Mouse (Mus musculus) stomach, embryonic 16.5 days (tissue): Measurements from ENCODE around the gene Carmil1. TPM values are rescaled to one million over a fixed set of nuclear protein-coding genes. Genes with fewer than 3 reads are reported as not detected.
A peak's percentile ranks its signal among the peaks of the same experiment; 100 is the strongest.

Source experiments
- ATAC-seq: fragments of 200-750 bp; cut with Nextera tagmentation; 2 replicates; pipeline ENCODE4 v1.8.0; 2017; ENCODE audit warnings: moderate number of reproducible peaks, moderate TSS enrichment; ENCODE audit not compliant: insufficient read depth, low FRiP score
- H3K27ac ChIP-seq: fragments of 300-500 bp; sonication (generic); 2 replicates; pipeline ENCODE4 v1.5.1; 2014; ENCODE audit warnings: low read length
- H3K27me3 ChIP-seq: fragments of 300-500 bp; sonication (generic); 2 replicates; pipeline ENCODE4 v1.6.1; 2014; ENCODE audit warnings: low read length, control low read depth, mixed read lengths; ENCODE audit not compliant: control insufficient read depth, insufficient read depth
- H3K36me3 ChIP-seq: fragments of 300-500 bp; sonication (generic); 2 replicates; pipeline ENCODE4 v1.6.1; 2014; ENCODE audit warnings: low read length; ENCODE audit not compliant: control insufficient read depth, insufficient read depth
- H3K4me1 ChIP-seq: fragments of 300-500 bp; sonication (generic); 2 replicates; pipeline ENCODE4 v1.6.1; 2014; ENCODE audit warnings: low read length, control low read depth, mixed read lengths; ENCODE audit not compliant: control insufficient read depth, insufficient read depth
- H3K4me2 ChIP-seq: fragments of 300-500 bp; sonication (generic); 2 replicates; pipeline ENCODE4 v1.6.1; 2014; ENCODE audit warnings: low read depth, low read length, mixed read lengths
- H3K4me3 ChIP-seq: fragments of 300-500 bp; sonication (generic); replicated peaks from 2 replicates; pipeline ENCODE4 v1.5.1; 2014; ENCODE audit warnings: mild to moderate bottlenecking, low read length
- H3K9ac ChIP-seq: fragments of 300-500 bp; sonication (generic); 2 replicates; pipeline ENCODE4 v1.6.1; 2014; ENCODE audit warnings: low read length
- H3K9me3 ChIP-seq: fragments of 300-500 bp; sonication (generic); replicated peaks from 2 replicates; pipeline ENCODE4 v1.6.1; 2016; ENCODE audit warnings: low read length, control low read depth; ENCODE audit not compliant: control insufficient read depth
- WGBS: fragments of 180-500 bp; shearing (Covaris S2); extraction: QIAGEN DNeasy Blood & Tissue Kit; methylation state at CpG from one replicate; pipeline ENCODE4 v1.1.7; 2014; 5-methylcytosine and 5-hydroxymethylcytosine counted together
- polyA plus RNA-seq: library from polyadenylated mRNA; unstranded; fragments of >200 nt; fragmentation: Nextera tagmentation; extraction: Ambion mirVana; gene quantifications from 2 replicates; pipeline ENCODE4 v1.2.1, GENCODE M21; 2015

Gene Carmil1
- polyA plus RNA-seq, 1 experiment from 2014 or later: 41.6 TPM

DNA sequence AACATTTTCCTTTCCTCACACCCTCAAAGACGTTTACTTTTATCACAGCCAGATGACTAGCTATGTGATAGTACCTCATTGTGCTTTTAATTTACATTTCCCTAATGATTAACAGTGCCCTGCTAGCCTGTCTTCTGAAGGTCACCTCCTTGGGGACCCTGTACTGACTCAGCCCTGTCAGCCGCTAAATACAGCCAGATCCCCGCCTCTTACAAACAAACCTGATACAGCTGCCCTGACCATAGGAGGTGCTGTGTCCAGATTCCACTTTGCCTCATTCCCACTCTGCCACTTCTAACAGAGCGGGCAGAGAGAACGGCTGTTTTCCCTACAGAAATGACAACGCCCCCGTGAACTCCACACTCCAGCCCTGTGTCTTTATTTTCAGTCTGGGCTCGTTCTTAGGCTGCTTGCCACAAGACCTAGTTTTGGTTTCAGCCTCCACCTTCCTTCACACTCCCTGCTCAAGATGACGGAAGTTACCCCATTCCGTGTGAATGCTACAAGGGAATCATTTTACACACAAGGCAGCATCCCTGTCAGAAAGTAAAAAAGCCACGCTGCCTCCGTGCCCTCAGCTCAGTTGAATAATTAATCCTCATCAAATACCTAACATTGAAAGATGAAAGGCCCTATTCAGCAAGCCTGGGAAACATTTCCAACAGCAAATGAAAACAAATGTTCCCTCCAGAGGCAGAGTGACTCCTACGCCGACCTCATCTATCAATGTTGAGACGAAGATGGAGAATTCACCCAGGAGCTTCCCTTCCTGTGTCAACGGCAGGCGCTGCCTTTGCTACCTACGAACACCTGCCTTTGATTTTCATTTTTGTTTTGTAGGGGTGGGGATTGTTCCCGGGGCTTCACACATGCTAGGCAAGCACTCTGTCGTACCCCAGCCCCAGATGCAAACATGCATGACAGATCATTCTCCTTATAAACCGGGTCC lies 145.0 kb downstream of the Carmil1 start:
- WGBS: 24% methylated on average over 21 of the region's 21 CpGs
- ATAC-seq: peak; percentile 90
- H3K27ac ChIP-seq: no peak overlapping the region; the same call in 1 of the 2 replicates
- H3K4me3 ChIP-seq: no peak overlapping the region
- peaks cover 16% of the 10 kb centered on the region; the same call in 1 of the 2 replicates for H3K4me1 ChIP-seq
- no peak overlapping the region for H3K9ac ChIP-seq
- H3K27me3 ChIP-seq: no peaks in the 10 kb centered on the region
- peak overlapping the region; percentile 20; the same call in 1 of the 2 replicates for H3K4me2 ChIP-seq
- H3K36me3 ChIP-seq: no peaks in the 10 kb centered on the region
- H3K9me3 ChIP-seq: no peaks in the 10 kb centered on the region

DNA sequence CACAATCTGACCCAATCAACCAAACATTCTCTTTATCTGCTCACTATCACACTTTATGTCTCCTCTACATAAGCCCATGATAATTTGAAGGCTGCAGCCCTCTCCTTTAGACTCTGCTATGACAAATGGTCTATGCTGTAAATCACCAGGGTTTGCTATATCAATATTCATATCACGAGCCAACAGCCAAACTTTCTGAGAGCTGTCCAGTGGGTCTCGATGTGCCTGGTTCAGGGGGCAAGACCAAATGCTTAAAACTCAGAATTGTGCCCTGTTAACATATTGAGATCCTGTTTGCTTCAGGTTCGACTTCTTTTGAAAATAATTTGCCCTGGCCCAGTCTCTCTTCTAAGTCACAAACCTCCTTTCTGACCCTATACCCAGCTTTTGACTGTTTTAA lies 147.7 kb downstream of the Carmil1 start:
- no peak for ATAC-seq
- Histone ChIP-seq H3K4me1 (peaks cover 16% of the 10 kb centered on the region; the same call in 1 of the 2 replicates), H3K9ac (no peak overlapping the region), H3K27me3 (no peaks in the 10 kb centered on the region), H3K27ac (no peak overlapping the region), H3K4me3 (no peak overlapping the region), H3K36me3 (no peaks in the 10 kb centered on the region), H3K4me2 (no peak overlapping the region), H3K9me3 (no peaks in the 10 kb centered on the region)
- WGBS: 85% methylated on average over 3 of the region's 3 CpGs

DNA sequence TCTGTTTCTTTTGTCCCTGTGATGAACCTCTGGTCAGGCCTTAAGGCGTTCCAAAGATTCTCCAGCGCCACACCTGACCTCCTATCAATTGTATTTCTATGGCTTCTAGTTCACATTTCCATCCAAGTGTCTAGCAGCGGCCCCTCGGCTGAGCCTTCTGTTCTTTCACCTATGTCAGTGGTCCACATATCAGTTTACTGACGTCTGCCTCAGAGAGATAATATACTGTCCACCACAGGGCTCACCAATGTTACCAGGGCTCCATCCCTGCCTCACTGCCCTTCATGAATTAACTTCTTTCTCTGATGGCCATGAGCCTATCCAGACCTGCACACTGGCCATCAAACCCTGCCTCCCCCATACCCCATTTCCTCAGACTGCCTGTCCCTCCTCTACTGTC lies 149.3 kb downstream of the Carmil1 start:
- no peak for ATAC-seq
- 84% methylated on average over 5 of the region's 5 CpGs for WGBS
- no peak overlapping the region for H3K9ac ChIP-seq
- H3K36me3 ChIP-seq: no peaks in the 10 kb centered on the region
- no peak overlapping the region for H3K4me3 ChIP-seq
- H3K27ac ChIP-seq: no peak overlapping the region
- H3K27me3 ChIP-seq: no peaks in the 10 kb centered on the region
- no peaks in the 10 kb centered on the region for H3K9me3 ChIP-seq
- no peak overlapping the region for H3K4me2 ChIP-seq
- peaks cover 13% of the 10 kb centered on the region; the same call in 1 of the 2 replicates for H3K4me1 ChIP-seq

DNA sequence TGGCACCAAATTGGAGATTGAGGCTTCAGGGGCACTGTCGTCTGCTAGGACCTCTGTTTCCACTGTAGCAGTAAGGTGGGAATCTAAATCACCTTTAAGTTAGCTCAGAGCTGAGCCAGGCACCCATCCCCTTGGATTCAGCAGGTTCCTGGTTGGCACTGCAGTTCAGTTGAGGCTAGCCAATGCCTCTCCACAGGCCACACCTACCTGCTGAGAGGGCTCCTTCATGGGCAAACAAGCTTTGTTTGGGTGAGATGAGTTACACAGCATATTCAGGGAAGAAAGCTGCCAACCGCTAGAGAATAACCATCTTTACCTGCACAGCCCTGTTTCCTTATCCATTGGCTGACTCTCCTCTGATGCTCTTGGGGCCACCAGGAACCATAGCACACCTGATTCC lies 149.9 kb downstream of the Carmil1 start:
- Histone ChIP-seq H3K4me3 (no peak overlapping the region), H3K4me2 (no peak overlapping the region)

DNA sequence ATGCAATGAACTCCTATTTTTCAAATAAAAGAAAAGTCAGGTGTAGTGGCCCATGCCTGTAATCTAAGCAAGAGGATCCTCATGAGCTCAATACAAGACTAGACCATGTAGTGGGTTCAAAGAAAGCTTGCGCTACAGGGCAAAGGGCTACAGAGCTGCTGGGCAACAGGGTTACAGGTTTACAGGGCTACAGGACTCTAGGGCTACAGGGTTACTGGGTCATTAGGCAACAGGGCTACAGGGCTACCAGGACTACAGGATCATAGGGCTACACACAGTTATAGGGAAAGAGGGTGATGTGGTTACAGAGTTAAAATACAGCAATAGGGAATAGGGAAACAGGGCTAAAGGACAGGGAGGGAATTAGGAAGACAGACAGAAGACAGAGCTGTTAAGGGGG lies 151.9 kb downstream of the Carmil1 start:
- Histone ChIP-seq H3K4me3 (no peak overlapping the region), H3K9me3 (no peaks in the 10 kb centered on the region), H3K4me2 (no peak overlapping the region), H3K36me3 (no peaks in the 10 kb centered on the region), H3K27ac (no peak overlapping the region), H3K9ac (no peak overlapping the region), H3K4me1 (no peaks in the 10 kb centered on the region), H3K27me3 (no peaks in the 10 kb centered on the region)
- ATAC-seq: no peak
- 95% methylated on average over 1 of the region's 1 CpGs for WGBS

More for the DNA sequence above, 149.9 kb downstream of the Carmil1 start:
- Histone ChIP-seq H3K9ac (no peak overlapping the region), H3K4me1 (peaks cover 7% of the 10 kb centered on the region; the same call in 1 of the 2 replicates), H3K9me3 (no peaks in the 10 kb centered on the region), H3K27me3 (no peaks in the 10 kb centered on the region), H3K36me3 (no peaks in the 10 kb centered on the region), H3K27ac (no peak overlapping the region)
- ATAC-seq: no peak
- WGBS: 80% methylated on average over 2 of the region's 2 CpGs

DNA sequence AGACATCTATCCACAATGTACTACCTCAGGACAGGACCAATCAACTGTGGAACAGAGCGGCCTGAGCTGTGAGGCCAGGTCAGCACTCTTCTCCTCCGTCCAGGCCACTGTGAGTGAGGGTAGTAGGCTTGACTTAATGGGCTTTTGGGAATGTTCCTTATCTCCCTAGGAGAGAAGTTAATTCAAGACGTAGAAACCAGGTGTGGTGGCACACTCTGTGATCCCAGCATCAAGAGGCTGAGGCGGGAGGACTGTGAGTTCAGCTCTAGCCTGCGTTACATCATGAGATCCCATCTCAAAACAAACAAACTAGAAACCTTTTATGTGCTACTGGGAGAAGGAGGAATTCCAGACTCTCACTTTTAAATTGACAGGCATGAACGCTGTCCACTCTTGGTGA lies 154.7 kb downstream of the Carmil1 start:
- WGBS: 56% methylated on average over 6 of the region's 6 CpGs

DNA sequence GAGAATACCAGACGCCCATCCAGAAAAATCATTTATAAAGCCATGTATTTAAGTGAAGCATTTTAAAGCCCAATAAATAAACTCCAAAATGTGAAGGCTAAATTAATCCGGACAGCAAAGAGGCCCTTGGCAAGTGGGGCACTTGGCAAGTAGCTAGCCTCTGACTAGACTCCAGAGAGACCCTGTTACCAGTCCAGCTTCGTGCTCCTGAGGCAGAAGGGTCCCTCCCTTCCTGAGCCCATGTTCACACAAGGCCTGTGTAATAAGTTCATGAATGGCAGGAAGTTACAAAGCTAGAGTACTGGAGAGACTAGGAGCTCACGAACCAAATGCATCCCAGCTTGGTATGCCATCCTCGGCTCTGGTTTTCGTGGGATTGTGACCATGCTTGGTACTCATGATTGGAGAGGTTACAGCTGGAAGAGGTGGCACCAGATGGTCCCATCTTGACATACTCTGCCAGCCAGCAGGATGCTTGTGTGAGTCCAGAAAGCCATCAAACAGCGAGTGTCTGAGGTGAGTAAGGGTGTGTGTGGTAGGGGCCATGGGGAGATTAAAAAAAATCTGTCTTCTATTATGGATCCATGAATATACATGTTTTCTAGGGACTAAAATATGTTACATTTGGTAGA lies 163.3 kb downstream of the Carmil1 start:
- WGBS: 72% methylated on average over 7 of the region's 7 CpGs
- Histone ChIP-seq H3K27ac (no peak overlapping the region), H3K4me2 (no peak overlapping the region), H3K27me3 (no peaks in the 10 kb centered on the region), H3K36me3 (peaks cover 4% of the 10 kb centered on the region; the same call in 1 of the 2 replicates), H3K9ac (no peak overlapping the region), H3K4me1 (no peaks in the 10 kb centered on the region), H3K9me3 (no peaks in the 10 kb centered on the region), H3K4me3 (no peak overlapping the region)
- no peak for ATAC-seq

More for the DNA sequence above, 154.7 kb downstream of the Carmil1 start:
- Histone ChIP-seq H3K4me1 (no peaks in the 10 kb centered on the region), H3K9me3 (no peaks in the 10 kb centered on the region), H3K4me2 (no peak overlapping the region), H3K9ac (no peak overlapping the region), H3K27ac (no peak overlapping the region), H3K27me3 (no peaks in the 10 kb centered on the region), H3K36me3 (no peaks in the 10 kb centered on the region), H3K4me3 (no peak overlapping the region)
- no peak for ATAC-seq

DNA sequence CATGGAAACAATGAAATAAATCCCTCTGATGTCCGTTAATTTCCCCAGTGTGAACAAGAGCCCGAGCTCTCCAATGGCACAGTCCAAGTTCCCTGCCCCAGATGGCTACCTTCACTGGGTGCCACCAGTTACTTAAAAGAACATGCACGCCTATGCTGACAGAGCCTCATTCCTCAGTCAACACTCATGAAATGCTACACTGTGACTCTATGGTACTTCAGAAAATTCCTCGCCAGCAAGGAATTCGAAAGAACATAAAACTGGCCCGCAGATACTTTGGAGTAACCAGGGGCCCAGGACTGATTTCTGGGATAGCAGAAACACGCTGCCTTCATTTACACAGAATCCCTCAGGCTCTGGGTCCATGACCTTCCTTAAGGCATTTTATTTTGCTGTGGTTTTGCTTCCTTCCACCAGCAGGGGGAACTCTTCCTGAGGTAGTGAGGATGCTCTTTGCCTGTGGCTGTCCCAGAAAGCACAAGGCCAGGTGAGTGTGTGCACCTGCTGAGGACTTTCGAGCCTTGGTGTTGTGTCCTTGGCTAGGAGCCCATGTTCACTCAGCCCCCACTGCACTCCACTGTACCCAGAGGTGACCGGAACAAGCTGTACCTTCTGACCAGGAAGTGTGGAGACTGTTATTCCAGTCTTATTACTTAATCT lies 167.8 kb downstream of the Carmil1 start:
- Histone ChIP-seq H3K9me3 (no peaks in the 10 kb centered on the region), H3K27ac (no peak overlapping the region), H3K4me1 (no peaks in the 10 kb centered on the region), H3K27me3 (no peaks in the 10 kb centered on the region), H3K4me3 (no peak overlapping the region), H3K36me3 (no peaks in the 10 kb centered on the region), H3K9ac (no peak overlapping the region), H3K4me2 (no peak overlapping the region)
- ATAC-seq: peak; percentile 83
- WGBS: 69% methylated on average over 9 of the region's 9 CpGs

DNA sequence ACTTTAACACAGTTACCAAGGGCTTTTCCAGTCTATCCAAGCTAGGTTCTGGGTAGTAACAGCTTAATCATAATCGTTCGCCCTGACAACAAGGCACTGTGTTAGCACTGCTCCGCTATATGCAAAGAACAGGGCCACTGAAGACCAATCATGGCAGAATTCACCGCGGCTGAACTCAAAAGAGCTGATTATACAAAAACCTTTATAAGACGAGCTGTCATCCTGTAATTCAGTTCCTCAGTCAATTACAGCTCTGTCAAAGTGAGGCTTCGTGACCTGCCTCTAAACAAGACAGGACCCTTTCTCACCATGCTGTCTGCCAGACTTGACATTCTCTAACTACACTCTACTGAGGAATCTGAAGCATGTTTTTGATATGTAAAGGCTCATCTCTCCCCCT lies 170.3 kb downstream of the Carmil1 start:
- no peak overlapping the region for H3K9ac ChIP-seq
- WGBS: 88% methylated on average over 7 of the region's 7 CpGs
- no peak overlapping the region for H3K27ac ChIP-seq
- H3K4me3 ChIP-seq: no peak overlapping the region
- no peaks in the 10 kb centered on the region for H3K4me1 ChIP-seq
- H3K9me3 ChIP-seq: no peaks in the 10 kb centered on the region
- ATAC-seq: no peak
- no peaks in the 10 kb centered on the region for H3K36me3 ChIP-seq
- H3K27me3 ChIP-seq: no peaks in the 10 kb centered on the region
- H3K4me2 ChIP-seq: no peak overlapping the region
